Mouse (Mus musculus) MEL (cell line): ENCODE measurements at regions not wholly inside any gene's neighbourhood (a gene's known extent, or its start where the extent isn't known, plus 50 kb on each side); places are given as distances from the start of the nearest gene placed in this dataset.

Experiments used
- CHD1 ChIP-seq: IDR thresholded peaks from 2 replicates; pipeline ENCODE4 v1.6.1; 2012; ENCODE audit warnings: low read depth, mild to moderate bottlenecking, inconsistent platforms, low read length, improper control_type of control experiment
- MAX ChIP-seq: IDR thresholded peaks from 2 replicates; pipeline ENCODE4 v1.6.1; 2011; ENCODE audit warnings: low read length, improper control_type of control experiment
- TCF12 ChIP-seq: IDR thresholded peaks from 2 replicates; pipeline ENCODE4 v1.6.1; 2014; ENCODE audit warnings: low read depth, mild to moderate bottlenecking, inconsistent platforms, low read length, improper control_type of control experiment, moderate library complexity

- no peak for TF ChIP-seq TCF12
- TF ChIP-seq CHD1: no peak
- TF ChIP-seq MAX: no peak
Measured at GRCm38 (mm10) chr9:86044098-86044497, 201.9 kb downstream of the Tpbg start.
